Mouse (Mus musculus) liver, embryonic 14 days (tissue): ENCODE results near the gene Gm3002. TPM values are rescaled to one million over a fixed set of nuclear protein-coding genes. Genes with fewer than 3 reads are reported as not detected.

Source experiments
- polyA plus RNA-seq: library from polyadenylated mRNA; depleted of rRNA; stranded (reverse); fragments of >200 nt; gene quantifications from 2 replicates; pipeline ENCODE4 v1.2.3, GENCODE M21; 2012; rRNA removed

Gm3002 gene
- polyA plus RNA-seq, result 0.05 TPM in 1 of 2 replicates, not detected in the other

DNA sequence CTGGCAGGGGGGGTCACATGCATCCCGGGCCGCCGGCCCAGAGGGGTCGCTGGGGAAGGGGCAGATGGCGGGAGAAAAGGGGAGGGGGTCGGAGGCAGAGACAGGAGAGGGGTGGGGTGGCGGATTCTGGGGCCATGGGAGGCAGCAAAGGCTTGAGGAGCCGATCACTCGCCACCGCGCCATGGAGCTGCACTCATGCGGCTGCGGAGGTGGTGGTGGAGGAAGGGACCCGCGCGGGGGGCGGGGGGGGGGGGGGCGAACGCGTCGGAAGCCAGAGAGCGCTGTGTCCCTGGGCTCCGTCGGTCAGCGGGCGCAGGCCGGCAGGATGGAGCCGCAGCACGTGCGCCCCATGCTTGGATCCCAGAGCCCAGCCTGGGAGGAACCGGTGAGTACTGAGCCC lies at the start of gene Gm3002:
TSS of gene Gm3002 (plus strand) at position 301 of the 400 bp plus-strand sequence.

DNA sequence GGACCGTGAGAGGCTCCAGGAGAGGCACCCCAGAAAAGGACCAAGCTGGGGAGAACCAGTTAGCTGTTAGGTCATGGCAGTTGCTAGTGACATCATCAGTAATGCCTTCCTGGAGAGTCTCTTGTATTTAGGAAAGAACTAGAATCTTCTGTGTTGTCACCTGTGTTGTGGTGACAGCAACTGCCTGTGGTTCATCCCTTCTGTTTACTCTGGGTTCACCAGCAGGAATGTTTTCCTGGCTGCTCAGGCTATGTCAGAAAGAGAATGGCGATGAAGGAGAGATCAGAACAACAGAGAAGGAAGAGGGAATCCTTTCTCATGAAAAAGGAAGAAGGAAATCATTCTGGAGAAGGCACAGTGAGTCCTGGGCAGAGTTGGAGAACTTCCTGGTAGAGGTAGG lies 36.1 kb downstream of the Gm3002 start, which contains the start of gene Gm3033:
TSS of gene Gm3033 (plus strand) at position 301 of the 400 bp plus-strand sequence.

DNA sequence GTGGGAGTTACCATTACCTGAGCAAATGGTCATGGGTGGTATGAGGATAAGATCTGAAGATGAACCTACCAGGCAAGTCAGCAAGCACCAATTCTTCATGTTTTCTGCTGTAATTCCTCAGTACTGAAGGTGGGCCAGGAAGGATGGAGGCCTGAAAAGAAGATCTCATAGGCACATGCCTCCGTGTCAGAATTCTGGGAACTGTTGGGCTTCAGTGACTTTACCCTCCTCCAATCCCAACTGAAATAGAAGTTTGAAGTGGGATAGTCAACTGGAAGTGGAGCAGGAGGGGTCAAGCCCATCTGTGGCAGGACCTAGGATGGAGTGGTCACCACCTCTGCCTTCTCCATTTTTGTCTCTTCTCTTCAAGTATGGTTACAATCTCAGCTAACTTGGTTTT lies 74.0 kb downstream of the Gm3002 start, which contains the start of gene Gm2916:
TSS of gene Gm2916 (plus strand) at position 301 of the 400 bp plus-strand sequence.

DNA sequence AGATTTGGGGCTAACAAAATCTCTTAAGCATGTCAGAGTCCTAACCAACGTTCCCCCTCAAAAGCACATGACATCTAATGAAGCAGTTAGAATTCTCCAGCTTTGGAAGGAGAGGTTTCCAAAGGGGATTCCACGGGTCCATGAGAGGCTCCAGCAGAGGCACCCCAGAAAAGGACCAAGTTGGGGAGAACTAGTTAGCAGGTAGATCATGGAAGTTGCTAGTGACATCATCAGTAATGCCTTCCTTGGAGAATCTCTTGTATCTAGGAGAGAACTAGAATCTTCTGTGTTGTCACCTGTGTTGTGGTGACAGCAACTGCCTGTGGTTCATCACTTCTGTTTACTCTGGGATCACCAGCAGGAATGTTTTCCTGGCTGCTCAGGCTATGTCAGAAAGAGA lies 121.6 kb downstream of the Gm3002 start, which contains the start of gene Gm3029:
TSS of gene Gm3029 (plus strand) at position 301 of the 400 bp plus-strand sequence.

DNA sequence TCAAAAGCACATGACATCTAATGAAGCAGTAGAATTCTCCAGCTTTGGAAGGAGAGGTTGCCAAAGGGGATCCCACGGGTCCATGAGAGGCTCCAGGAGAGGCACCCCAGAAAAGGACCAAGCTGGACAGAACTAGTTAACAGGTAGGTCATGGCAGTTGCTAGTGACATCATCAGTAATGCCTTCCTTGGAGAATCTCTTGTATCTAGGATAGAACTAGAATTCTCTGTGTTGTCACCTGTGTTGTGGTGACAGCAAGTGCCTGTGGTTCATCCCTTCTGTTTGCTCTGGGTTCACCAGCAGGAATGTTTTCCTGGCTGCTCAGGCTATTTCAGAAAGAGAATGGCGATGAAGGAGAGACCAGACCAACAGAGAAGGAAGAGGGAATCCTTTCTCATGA lies 153.4 kb downstream of the Gm3002 start, which contains the start of gene Gm3095:
TSS of gene Gm3095 (plus strand) at position 301 of the 400 bp plus-strand sequence.

DNA sequence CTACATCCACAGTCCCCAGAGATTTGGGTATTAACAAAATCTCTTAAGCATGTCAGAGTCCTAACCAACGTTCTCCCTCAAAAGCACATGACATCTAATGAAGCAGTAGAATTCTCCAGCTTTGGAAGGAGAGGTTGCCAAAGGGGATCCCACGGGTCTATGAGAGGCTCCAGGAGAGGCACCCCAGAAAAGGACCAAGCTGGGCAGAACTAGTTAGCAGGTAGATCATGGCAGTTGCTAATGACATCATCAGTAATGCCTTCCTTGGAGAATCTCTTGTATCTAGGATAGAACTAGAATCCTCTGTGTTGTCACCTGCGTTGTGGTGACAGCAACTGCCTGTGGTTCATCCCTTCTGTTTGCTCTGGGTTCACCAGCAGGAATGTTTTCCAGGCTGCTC lies 188.2 kb downstream of the Gm3002 start, which contains the start of gene Gm3099:
TSS of gene Gm3099 (plus strand) at position 301 of the 400 bp plus-strand sequence.

Other genes with a start within 250 kb of the Gm3002 start
- gene Gm3012, start 175.6 kb upstream of the Gm3002 start, polyA plus RNA-seq, result not detected in 2 replicates
- gene Gm3020, start 158.0 kb upstream of the Gm3002 start, polyA plus RNA-seq, result 0.01 and 0.02 TPM in 2 replicates
- not detected in 2 replicates for gene Gm3043, start 121.3 kb upstream of the Gm3002 start, polyA plus RNA-seq
- not detected in 2 replicates for gene Gm3033, start 36.2 kb downstream of the Gm3002 start, polyA plus RNA-seq
- gene Gm2916, start 74.1 kb downstream of the Gm3002 start, polyA plus RNA-seq, result not detected in 2 replicates
- not detected in 2 replicates for gene Gm3029, start 121.7 kb downstream of the Gm3002 start, polyA plus RNA-seq
- gene Gm3095, start 153.5 kb downstream of the Gm3002 start, polyA plus RNA-seq, result not detected in 2 replicates
- gene Gm3099, start 188.3 kb downstream of the Gm3002 start, polyA plus RNA-seq, result not detected in 2 replicates
- gene Gm5796, start 213.9 kb downstream of the Gm3002 start, polyA plus RNA-seq, result 0.02 TPM in 1 of 2 replicates, not detected in the other